Mouse (Mus musculus) thymus, adult 2 months (tissue): ENCODE measurements at regions not wholly inside any gene's neighbourhood (a gene's known extent, or its start where the extent isn't known, plus 50 kb on each side); places are given as distances from the start of the nearest gene placed in this dataset.

Source experiments
- DNase-seq: peaks from one replicate; pipeline ENCODE4 v3.0.0; 2021
- H3K27ac ChIP-seq: fragments of 200-500 bp; 2 replicates; pipeline ENCODE4 v1.5.1; 2012; ENCODE audit warnings: low read length, control low read depth; ENCODE audit not compliant: control insufficient read depth, insufficient read depth
- H3K27me3 ChIP-seq: fragments of 200-500 bp; 2 replicates; pipeline ENCODE4 v1.6.1; 2012; ENCODE audit warnings: mild to moderate bottlenecking, low read length, moderate library complexity, mixed read lengths; ENCODE audit not compliant: control insufficient read depth, insufficient read depth
- H3K36me3 ChIP-seq: fragments of 200-500 bp; 2 replicates; pipeline ENCODE4 v1.6.1; 2012; ENCODE audit warnings: mild to moderate bottlenecking, low read length, moderate library complexity; ENCODE audit not compliant: control insufficient read depth, insufficient read depth
- H3K4me1 ChIP-seq: fragments of 200-500 bp; replicated peaks from 2 replicates; pipeline ENCODE4 v1.6.1; 2012; ENCODE audit warnings: low read length; ENCODE audit not compliant: control insufficient read depth, insufficient read depth
- H3K4me3 ChIP-seq: fragments of 200-500 bp; 2 replicates; pipeline ENCODE4 v1.5.1; 2012; ENCODE audit warnings: mild to moderate bottlenecking, low read length, control low read depth, moderate library complexity; ENCODE audit not compliant: control insufficient read depth, insufficient read depth
- CTCF ChIP-seq: fragments of 200-500 bp; IDR thresholded peaks from 2 replicates; pipeline ENCODE4 v1.5.1; 2012; ENCODE audit warnings: mild to moderate bottlenecking, control low read depth, low read length, moderate library complexity, borderline replicate concordance; ENCODE audit not compliant: control insufficient read depth, poor library complexity, insufficient read depth; ENCODE audit errors: extremely low read depth
- POLR2A ChIP-seq: fragments of 200-500 bp; IDR thresholded peaks from 2 replicates; pipeline ENCODE4 v1.6.1; 2012; ENCODE audit warnings: mild to moderate bottlenecking, low read length, control low read depth, moderate library complexity; ENCODE audit not compliant: control insufficient read depth, poor library complexity, insufficient read depth; ENCODE audit errors: extremely low read depth
- WGBS: fragments of 180-500 bp; shearing (Covaris S2); methylation state at CpG from one replicate; pipeline ENCODE4 v1.1.7; 2018; 5-methylcytosine and 5-hydroxymethylcytosine counted together

- no peak overlapping the region for H3K27ac ChIP-seq
- H3K4me1 ChIP-seq, result no peaks in the 10 kb centered on the region
- no peak overlapping the region for H3K4me3 ChIP-seq
- WGBS, result 71% methylated on average over 6 of the region's 6 CpGs
- DNase-seq, result no peak
- TF ChIP-seq CTCF (no peak), POLR2A (no peak)
- no peaks in the 10 kb centered on the region for H3K27me3 ChIP-seq
- H3K36me3 ChIP-seq, result no peaks in the 10 kb centered on the region
These were observed 92.8 kb upstream of the 1700024P04Rik start for GRCm38 (mm10) chr13:99077039-99077749.

- WGBS, result 55% methylated on average over 4 of the region's 4 CpGs
- Histone ChIP-seq H3K4me3 (no peak overlapping the region), H3K27ac (no peak overlapping the region), H3K4me1 (no peaks in the 10 kb centered on the region), H3K27me3 (no peaks in the 10 kb centered on the region), H3K36me3 (no peaks in the 10 kb centered on the region)
- DNase-seq, result no peak
- TF ChIP-seq CTCF, result no peak
- TF ChIP-seq POLR2A, result no peak
These were observed 91.1 kb upstream of the 1700024P04Rik start for GRCm38 (mm10) chr13:99075467-99075866.

GRCm38 (mm10) chr13:99071821-99072414 lies 87.6 kb upstream of the 1700024P04Rik start:
- Histone ChIP-seq H3K4me1 (no peaks in the 10 kb centered on the region), H3K27me3 (no peaks in the 10 kb centered on the region), H3K36me3 (no peaks in the 10 kb centered on the region), H3K4me3 (no peak overlapping the region), H3K27ac (no peak overlapping the region)
- 81% methylated on average over 8 of the region's 8 CpGs for WGBS
- TF ChIP-seq POLR2A, result no peak
- TF ChIP-seq CTCF, result no peak
- no peak for DNase-seq

- Histone ChIP-seq H3K4me3 (no peak overlapping the region), H3K4me1 (no peaks in the 10 kb centered on the region), H3K27ac (no peak overlapping the region), H3K36me3 (no peaks in the 10 kb centered on the region), H3K27me3 (no peaks in the 10 kb centered on the region)
- WGBS, result 85% methylated on average over 6 of the region's 6 CpGs
- TF ChIP-seq CTCF (no peak), POLR2A (no peak)
- DNase-seq, result no peak
These were observed 87.0 kb upstream of the 1700024P04Rik start for GRCm38 (mm10) chr13:99071413-99071812.

- no peaks in the 10 kb centered on the region for H3K4me1 ChIP-seq
- H3K27ac ChIP-seq, result no peak overlapping the region
- WGBS, result 96% methylated on average over 10 of the region's 10 CpGs
- H3K4me3 ChIP-seq, result no peak overlapping the region
- no peaks in the 10 kb centered on the region for H3K27me3 ChIP-seq
- TF ChIP-seq CTCF, result no peak
- no peak for TF ChIP-seq POLR2A
- no peak for DNase-seq
- H3K36me3 ChIP-seq, result no peaks in the 10 kb centered on the region
These were observed 85.4 kb upstream of the 1700024P04Rik start for GRCm38 (mm10) chr13:99069767-99070166.

- WGBS, result 100% methylated on average over 1 of the region's 1 CpGs
- no peak for TF ChIP-seq CTCF
- no peak for TF ChIP-seq POLR2A
These were observed 83.1 kb upstream of the 1700024P04Rik start for GRCm38 (mm10) chr13:99067504-99067903.

More at GRCm38 (mm10) chr13:99067504-99067903, 83.1 kb upstream of the 1700024P04Rik start:
- Histone ChIP-seq H3K36me3 (no peaks in the 10 kb centered on the region), H3K27me3 (no peaks in the 10 kb centered on the region), H3K4me3 (no peak overlapping the region), H3K27ac (no peak overlapping the region), H3K4me1 (no peaks in the 10 kb centered on the region)
- no peak for DNase-seq
